Mouse (Mus musculus) lung, postnatal 25 days (tissue): ENCODE measurements around the gene Gsta4.
"Not testable (repeated sequence)": the region's sequence is repeated elsewhere in the genome, so short reads cannot be mapped to it uniquely, and the experiment has no call there.

Experiments used
- DNase-seq: peaks from one replicate; pipeline ENCODE4 v3.0.0; 2022; ENCODE audit warnings: low spot score

The Gsta4 gene

GRCm38 (mm10) chr9:78233121-78233695 lies 50.6 kb downstream of the Gsta4 start:
- not testable (repeated sequence) for DNase-seq

- DNase-seq: not testable (repeated sequence)
Observed at GRCm38 (mm10) chr9:78255683-78256470, 73.3 kb downstream of the Gsta4 start.

GRCm38 (mm10) chr9:78256914-78257313 lies 74.3 kb downstream of the Gsta4 start, which contains the start of gene Gm3776:
Gm3776 (plus strand) TSS chr9:78257129.
- DNase-seq: not testable (repeated sequence)
